Mouse (Mus musculus) embryo, embryonic 10 days (tissue): ENCODE data around the gene Nubp1.

ENCODE experiments used
- DNase-seq: peaks from one replicate; pipeline ENCODE4 v3.0.0-alpha.2; 2015; ENCODE audit warnings: low spot score

Nubp1 gene

DNA sequence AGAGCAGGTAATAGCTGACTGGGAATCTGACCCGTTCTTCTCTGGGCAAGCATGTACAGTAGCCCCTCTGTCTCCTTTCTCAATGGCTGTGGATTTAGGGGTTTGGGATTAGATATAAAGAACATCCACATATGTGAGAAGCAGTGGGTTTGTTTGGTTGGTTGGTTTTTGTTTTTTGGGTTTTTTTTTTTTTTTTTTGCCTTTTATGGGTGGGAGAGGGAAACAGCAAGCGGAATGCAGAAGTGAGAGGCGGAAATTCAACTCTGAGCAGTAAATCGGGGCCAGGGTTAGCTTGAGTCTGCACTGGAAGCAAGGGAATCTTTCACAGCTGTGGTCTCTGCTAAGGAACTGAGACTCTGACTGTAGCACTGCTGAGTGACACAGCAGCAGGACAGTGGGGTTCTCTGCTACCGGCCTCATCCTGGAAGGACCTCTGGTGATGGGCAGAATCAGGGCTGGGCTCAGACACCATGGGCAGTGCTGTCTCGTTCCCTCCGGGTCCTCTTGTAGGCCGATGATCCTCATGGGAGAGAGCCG lies 6.0 kb downstream of the Nubp1 start:
- DNase-seq, result no peak

DNA sequence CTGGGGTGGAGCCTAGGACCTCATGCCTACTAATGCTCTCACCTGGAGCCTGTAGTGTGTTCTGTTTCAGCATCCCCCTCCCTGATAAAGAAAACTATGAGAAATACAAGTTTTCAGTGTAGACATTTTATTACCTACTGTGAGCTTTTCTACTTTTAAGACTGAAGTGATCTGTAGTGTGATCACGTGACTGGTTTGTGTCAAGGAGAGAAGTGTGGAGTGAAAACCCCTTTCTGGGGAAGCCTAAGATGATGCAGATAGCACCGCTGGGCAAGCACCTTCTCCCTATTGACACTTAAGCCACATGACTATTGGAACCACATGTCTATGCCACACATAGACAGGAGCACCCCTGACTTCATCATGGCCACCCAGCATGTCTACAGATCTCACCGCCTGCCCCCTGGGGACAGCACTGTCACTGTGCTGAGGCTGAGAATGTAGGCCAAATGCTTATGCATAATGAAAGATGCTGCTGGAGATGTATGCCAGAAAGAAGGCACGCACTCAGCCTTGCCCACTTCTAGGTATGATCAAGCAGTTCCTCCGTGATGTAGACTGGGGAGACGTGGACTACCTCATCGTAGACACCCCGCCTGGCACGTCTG lies 8.8 kb downstream of the Nubp1 start:
- DNase-seq, result no peak

DNA sequence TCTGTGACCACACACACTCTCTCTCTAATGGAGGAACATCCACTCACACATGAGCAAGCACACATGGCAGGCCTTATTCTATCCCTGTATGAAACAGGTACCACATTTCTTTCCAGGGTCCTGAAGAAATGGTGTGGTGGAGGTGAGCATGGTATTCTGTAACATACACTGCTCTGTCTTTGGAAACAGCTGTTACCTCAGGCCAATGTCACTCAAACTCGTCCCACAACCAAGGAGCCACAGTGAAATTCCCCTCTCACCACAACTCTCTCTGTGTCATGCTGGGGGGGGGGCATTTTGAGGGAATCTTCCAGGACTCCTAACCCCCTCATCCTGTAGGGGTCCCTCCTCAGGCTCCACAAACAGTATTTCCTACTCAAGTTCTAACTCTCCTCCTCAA lies 20.2 kb downstream of the Nubp1 start:
- DNase-seq, result no peak

GRCm38 (mm10) chr16:10432387-10432786 lies 20.6 kb downstream of the Nubp1 start:
- no peak for DNase-seq

DNA sequence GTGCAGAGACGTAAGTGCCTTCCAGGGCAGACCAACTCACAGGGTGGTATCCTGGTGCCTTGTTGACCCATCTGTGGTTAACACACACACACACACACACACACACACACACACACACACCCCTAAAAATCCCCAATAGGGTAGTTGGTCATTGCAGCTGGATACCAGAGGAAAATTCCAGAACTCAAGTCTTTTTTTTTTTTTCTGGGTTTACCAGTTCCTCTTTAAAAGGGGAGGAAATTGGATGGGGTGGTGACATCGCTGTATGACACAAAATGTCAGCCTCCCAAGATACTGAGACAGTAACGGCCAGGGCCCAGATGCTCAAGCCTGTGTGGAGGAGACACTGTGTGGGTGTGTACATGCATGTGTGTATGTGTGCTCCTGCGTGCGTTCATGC lies 21.6 kb downstream of the Nubp1 start:
- DNase-seq, result no peak

- no peak for DNase-seq
Measured at GRCm38 (mm10) chr16:10436166-10436565, 24.4 kb downstream of the Nubp1 start.

- no peak for DNase-seq
Measured at GRCm38 (mm10) chr16:10438055-10438454, 26.3 kb downstream of the Nubp1 start.

DNA sequence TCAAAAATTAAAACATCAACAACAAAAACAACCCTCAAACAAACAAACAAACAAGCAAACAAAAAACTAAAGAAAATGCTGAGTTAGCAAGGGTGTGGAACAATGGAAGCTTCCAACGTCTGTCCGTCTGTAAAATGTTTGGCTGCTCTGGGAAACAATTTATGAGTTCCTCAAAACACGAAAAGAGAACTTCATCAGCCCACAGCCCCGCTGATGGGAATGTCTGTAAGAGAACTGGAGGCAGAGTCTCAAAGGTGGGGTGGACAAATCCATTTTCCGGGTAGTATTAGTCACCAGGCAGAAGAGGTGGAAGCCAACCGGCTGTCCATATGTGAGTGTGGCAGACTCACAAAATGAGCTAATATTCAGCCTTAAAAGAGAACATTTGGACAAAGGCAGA lies 29.6 kb downstream of the Nubp1 start:
- no peak for DNase-seq

- no peak for DNase-seq
Measured at GRCm38 (mm10) chr16:10441761-10442160, 30.0 kb downstream of the Nubp1 start.

DNA sequence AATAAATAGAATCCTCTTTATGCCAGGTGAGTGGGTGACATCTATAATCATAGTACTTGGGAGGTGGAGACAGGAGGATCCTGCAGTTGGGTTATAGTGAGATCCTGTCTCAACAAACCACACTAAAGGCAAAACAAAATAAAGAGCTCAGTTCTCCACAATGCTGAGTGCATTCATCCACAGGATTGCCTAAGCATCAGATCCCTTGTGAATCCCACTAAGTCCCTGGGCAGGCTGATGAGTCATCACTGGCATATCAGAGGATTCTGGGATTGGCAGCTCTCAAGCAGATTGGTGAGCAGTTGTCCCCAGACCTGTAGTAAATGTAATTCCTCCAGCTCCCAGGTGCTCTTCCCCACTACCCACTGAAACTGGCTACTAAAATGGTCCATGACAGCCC lies 32.0 kb downstream of the Nubp1 start:
- DNase-seq, result no peak

DNA sequence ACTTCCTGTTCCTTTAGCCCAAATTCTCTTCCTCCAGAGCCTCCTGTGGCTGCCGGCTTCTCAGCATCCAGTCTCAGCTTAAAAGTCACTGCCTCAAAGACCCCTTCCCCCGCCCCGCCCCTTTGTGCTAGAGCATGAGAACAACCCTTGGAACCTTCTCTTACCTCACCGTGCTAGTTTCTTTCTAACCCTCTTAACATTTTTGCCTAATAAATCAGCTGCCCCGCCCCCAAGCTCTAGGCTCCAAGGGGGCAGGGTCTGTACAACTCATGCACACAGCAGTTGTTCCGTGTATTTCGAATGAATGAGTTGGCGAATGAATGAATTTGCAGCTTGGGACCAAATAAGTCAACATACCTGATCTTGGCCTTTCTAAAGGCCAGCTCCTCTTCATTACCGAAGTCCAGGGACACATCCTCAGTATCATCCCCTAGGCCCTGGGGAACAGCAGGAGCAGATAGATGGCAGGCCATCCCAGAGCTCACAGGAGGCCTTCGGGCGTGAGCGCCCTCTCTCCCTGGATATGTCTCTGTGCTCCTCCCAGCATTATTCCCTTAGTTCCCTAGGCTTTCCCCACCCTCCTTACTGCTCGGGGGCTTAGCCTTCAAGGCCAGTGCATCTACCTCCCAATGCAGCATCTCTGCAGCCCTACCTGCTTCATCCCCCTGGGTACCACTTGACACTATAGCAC lies 35.0 kb downstream of the Nubp1 start:
- DNase-seq, result peak; percentile 14

DNA sequence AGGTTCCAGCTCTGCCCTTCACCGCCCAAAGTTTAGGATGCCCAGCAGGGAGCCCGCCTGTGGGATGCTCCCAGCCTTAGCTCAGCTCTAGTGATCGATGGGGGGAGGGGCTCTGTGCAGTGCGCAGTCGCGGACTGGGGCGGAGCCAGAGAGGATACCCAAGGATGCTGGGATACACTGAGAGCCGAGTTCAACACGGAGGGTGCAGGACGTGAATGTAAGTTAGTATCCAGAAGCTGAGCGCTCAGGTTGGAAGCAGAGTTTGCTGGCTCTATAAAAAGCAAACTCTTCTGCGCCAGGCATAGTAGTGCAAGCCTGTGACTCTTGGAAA lies 35.5 kb downstream of the Nubp1 start, which contains the start of gene Tvp23a:
Gene Tvp23a (minus strand): TSS at position 99 of the 331 bp plus-strand sequence.
- DNase-seq, result peak; percentile 95

- no peak for DNase-seq
Measured at GRCm38 (mm10) chr16:10447781-10448180, 36.0 kb downstream of the Nubp1 start.

DNA sequence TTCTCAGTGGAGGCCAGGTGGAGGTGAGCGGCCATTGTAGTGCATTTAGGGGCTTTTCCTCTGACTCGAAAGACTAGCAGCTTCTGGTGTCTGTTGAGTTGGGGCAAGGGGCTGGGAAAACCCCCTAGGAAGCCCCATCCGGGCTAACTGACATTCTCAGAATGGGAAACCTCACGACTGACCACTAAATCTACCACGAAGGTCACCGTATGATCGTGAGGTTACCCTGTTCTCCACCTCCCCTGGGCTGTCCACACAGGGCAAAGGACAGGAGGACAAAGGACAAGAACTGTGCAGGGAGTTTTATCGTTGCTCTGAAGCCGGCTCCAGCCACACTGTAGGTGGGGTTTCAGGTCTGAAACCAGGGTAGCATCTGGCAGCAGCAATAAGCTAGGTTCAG lies 37.2 kb downstream of the Nubp1 start:
- DNase-seq, result no peak

DNA sequence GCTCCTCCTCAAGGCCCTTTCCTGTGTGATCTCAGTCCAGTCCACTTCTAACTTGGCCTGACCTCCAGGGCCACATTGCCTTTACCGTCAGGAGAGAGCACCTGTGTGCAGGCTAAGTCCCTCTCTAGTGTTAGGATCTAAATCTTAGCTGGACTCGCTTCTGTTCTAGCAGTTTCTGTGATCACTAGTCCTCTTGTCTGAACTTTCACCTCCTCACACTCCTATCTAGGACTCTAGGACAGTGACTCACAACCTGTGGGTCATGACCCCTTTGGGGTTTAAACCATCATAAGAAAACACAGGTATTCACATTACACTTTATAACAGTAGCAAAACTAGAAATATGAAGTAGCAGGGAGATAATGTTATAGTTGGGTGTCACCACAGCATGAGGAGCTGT lies 40.2 kb downstream of the Nubp1 start:
- no peak for DNase-seq

- DNase-seq, result no peak
Measured at GRCm38 (mm10) chr16:10452445-10452896, 40.7 kb downstream of the Nubp1 start.

DNA sequence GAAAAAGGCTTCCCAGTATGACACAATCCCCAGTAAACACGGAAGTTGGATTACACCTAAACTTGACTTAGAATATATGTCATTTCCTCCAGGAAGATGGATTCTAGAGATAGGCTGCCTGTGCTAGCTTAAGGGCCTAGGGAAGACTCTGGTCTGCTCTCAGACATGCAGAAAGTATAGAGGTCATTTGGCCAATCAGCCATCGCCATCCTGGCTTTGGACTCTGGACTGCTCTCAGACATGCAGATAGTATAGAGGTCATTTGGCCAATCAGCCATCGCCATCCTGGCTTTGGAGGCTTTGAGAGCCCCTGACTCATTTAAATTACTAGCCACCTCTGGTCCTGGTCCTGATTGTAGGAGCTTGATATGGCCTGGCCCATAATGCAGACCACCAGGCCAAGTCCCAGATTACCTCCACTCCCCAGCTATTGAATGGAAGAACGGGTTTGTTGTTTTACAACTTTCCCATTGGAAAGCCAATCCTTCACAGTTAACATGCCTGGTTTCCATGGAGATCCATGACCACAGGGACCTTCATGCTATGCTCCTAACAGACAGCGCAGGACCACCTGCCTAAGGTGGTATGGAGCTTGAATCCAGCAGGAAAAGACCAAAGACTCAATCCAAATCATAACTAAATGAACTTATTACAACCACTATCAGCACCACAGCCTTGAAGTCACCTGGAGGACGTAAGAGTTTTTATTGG lies 42.3 kb downstream of the Nubp1 start:
- no peak for DNase-seq

DNA sequence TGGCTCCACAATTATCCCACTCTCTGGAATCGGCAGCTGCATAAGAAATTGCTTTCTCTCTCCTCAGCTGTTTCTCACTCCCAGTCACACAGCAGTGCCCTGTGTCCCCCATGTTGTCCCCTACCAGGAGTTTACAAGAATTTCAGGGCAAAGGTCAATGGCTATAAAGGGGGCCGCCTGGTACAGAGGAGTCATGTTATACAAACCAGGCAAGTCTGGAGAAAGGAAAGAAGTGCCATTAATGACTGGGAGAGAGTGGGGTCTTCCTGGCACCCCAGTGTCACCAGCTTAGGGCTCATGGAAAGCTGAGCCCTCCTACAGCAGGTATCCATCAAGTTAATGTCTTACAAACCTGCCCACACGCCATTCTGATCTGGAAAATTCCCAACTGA lies 42.8 kb downstream of the Nubp1 start:
- peak; percentile 21 for DNase-seq

- no peak for DNase-seq
Measured at GRCm38 (mm10) chr16:10460188-10460587, 48.4 kb downstream of the Nubp1 start.

DNA sequence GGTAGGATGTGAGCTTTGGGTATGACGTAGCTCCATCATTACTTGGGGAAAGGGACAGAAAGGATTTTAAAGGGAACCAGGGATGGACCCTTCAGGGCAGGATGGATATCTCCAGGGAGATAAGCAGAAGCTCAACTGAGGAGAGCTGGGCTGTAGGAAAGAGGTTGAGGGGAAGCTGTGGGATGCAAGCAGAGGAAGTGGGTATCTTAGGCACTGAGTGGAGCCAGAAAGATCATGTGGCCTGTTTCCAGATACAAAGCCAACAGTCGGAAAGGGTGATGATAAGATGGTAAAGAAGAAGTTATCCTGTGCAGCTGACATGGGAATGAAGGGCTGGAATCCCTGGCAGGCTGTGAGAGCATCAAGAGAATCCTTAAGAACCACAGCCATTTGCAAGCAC lies 49.4 kb downstream of the Nubp1 start:
- DNase-seq, result no peak

DNA sequence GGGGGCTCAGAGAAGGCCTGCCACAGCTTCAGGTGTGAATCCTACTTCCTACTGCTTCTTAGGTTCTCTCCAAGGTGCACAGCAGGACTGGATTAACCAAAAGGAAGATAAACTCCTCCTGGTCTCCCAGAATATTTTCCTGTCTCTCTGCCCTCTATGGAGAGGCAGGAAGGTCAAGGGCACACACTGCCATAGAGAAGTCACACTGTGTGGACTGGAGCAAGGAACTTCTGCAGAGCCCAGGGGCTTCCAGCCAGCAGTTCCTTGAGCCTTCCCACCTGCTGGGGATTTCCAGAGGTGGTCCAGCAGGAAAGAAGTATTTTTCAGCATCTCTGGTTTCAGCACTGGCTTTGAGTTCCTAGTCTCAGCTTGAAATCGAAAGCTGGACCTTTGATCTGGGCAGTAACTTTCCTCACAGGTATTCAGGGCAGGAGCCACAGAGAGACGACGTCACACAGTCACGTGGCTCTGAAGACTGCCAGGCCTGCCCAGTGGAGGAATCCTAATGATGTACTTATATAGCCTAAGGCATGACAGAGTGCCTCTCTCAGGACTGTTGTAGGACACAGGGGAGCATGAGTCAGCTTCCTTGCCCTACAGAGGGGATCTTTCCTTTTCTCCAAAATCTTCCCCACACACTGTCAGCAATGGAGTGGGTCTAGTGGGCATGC lies 53.4 kb downstream of the Nubp1 start:
- no peak for DNase-seq

DNA sequence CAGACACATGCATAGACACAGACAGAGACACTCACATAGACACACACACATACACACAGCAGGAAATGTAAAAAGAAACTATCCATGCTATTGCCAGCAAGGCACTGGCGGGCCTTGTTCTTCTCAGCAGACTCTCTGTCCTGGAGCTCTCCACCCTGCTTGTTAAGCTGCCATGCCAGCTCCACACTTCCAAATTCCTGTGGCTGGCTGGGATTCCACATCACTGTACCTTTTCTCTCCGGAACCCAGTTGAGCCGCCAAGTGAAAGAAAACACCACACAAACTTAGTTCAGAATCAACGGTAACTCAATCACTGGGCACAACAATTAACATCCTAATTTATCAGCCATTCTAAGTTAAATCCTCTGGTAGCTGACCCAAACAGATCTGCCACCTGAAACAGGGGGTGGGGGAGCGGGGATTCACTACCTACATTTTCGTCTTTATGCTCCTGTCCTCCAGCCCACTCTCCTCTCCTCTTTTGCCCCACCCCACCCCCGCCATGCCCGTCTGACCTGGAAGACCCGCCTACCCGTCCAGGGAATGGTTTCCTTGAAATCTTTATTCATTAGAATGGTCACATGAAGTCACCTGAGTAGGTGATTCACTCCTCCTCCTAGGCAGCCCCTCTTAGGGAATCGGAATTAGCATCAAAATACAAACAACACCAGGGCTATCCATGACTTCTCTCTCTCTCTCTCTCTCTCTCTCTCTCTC lies 55.8 kb downstream of the Nubp1 start:
- no peak for DNase-seq
